Mouse (Mus musculus): ENCODE measurements at regions not wholly inside any gene's neighbourhood (a gene's known extent, or its start where the extent isn't known, plus 50 kb on each side); places are given as distances from the start of the nearest gene placed in this dataset.

DNA sequence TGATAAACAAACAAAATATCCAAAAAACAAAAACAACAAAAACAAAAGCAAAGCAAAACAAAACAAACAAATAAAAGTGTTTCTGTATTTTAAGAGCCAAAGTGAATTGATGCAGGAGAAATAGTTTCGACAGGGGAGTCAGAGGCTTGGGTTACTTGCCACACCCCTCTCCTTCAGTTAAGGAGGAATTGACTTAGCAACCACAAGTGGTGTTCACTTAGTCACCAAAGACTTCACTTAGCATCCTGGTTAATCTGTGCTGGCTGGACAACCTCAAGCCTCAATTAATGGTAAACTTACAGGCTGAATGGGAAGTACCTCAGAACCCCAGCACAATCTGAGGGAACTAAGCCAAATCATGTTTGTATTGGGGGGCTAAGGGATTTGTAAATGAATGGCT, 72.9 kb upstream of the Myom1 start:
- H3K27me3 ChIP-seq (ENCODE audit: control insufficient read depth, insufficient read depth, insufficient read length) = no peaks in the 10 kb centered on the region
- H3ac ChIP-seq (ENCODE audit: control insufficient read depth, insufficient read length, low read depth) = no peak overlapping the region
- TF ChIP-seq FOSL1 (IDR thresholded peaks at IDR 0.05; ENCODE audit: insufficient read depth, low read length, poor library complexity, severe bottlenecking) (no peak), CEBPB (IDR thresholded peaks at IDR 0.05; ENCODE audit: low read depth) (no peak), MYOG (IDR thresholded peaks at IDR 0.05; ENCODE audit: control insufficient read depth, extremely low read depth, insufficient read length) (no peak), USF1 (IDR thresholded peaks at IDR 0.05; ENCODE audit: low read depth) (no peak), MYOD1 (IDR thresholded peaks at IDR 0.05; ENCODE audit: control insufficient read depth, insufficient read length, low read depth) (no peak), CTCF (IDR thresholded peaks at IDR 0.05; ENCODE audit: control insufficient read depth, insufficient read depth, insufficient read length) (no peak), MAX (IDR thresholded peaks at IDR 0.05) (no peak)
- H3K36me3 ChIP-seq (ENCODE audit: control insufficient read depth, insufficient read depth) = no peaks in the 10 kb centered on the region
- no peaks in the 10 kb centered on the region for H3K79me3 ChIP-seq (ENCODE audit: low read depth)
- H3K4me3 ChIP-seq (ENCODE audit: insufficient read depth, poor library complexity, severe bottlenecking) = no peak overlapping the region
- H3K79me2 ChIP-seq (ENCODE audit: control insufficient read depth, insufficient read depth) = no peaks in the 10 kb centered on the region

DNA sequence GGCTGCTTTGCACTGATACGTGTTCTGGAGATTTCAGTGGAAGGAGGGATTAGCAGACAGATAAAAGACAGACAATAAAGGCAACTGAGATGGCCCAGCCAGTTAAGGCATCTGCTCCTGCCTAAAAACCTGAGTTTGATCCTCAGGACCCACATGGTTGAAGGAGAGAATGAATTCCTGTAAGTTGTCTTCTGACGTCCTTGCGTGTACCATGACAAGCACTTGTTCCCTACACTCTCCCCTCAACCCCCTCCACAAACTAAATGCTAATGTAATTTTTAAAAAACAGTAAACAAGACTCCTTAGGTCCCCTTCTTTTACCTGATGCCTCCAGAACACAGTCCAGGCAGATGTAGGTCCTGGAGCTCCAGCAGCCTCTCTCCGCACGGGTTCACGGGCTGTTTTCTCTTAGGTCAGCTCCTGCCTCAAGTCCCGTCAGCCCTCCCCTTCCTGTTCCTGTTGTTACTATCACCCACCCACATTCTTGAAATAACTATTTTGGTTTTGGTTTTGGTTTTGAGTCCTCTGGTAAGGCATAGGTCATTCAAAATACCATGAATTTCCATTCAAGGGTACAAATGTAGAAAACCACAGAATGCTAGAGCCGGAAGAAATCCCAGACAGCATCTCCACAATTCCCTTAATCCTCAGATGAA, 71.3 kb upstream of the Tgif1 start:
- H3ac ChIP-seq (ENCODE audit: control insufficient read depth, insufficient read length, low read depth) = no peak overlapping the region
- no peaks in the 10 kb centered on the region for H3K36me3 ChIP-seq (ENCODE audit: control insufficient read depth, insufficient read depth)
- no peaks in the 10 kb centered on the region for H3K79me2 ChIP-seq (ENCODE audit: control insufficient read depth, insufficient read depth)
- H3K4me3 ChIP-seq (ENCODE audit: insufficient read depth, poor library complexity, severe bottlenecking) = no peak overlapping the region
- no peaks in the 10 kb centered on the region for H3K79me3 ChIP-seq (ENCODE audit: low read depth)
- no peaks in the 10 kb centered on the region for H3K27me3 ChIP-seq (ENCODE audit: control insufficient read depth, insufficient read depth, insufficient read length)
- TF ChIP-seq MAX (IDR thresholded peaks at IDR 0.05) (no peak), MYOD1 (IDR thresholded peaks at IDR 0.05; ENCODE audit: control insufficient read depth, insufficient read length, low read depth) (no peak), CTCF (IDR thresholded peaks at IDR 0.05; ENCODE audit: control insufficient read depth, insufficient read depth, insufficient read length) (no peak), USF1 (IDR thresholded peaks at IDR 0.05; ENCODE audit: low read depth) (no peak), MYOG (IDR thresholded peaks at IDR 0.05; ENCODE audit: control insufficient read depth, extremely low read depth, insufficient read length) (no peak), FOSL1 (IDR thresholded peaks at IDR 0.05; ENCODE audit: insufficient read depth, low read length, poor library complexity, severe bottlenecking) (no peak), CEBPB (IDR thresholded peaks at IDR 0.05; ENCODE audit: low read depth) (no peak)

DNA sequence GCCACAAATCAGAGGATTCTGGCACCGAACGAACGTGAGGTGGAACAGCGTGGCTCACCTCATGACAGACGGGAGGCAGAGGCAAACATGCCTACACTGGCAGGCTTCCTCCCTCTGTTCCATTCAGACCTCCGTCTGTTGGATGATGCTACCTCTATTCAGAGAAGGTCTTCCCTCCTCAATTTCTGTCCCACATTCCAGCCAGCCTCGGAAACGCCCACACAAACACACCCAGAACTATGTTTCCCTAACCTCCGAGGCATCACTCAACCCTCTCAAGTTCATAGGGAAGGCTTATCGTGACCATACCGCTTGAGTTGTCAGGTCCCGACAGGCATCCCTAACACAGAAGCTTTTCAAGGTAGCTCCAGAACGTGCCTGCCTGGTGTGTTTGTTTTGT, 68.3 kb upstream of the Tgif1 start:
- no peak overlapping the region for H3ac ChIP-seq (ENCODE audit: control insufficient read depth, insufficient read length, low read depth)
- no peaks in the 10 kb centered on the region for H3K36me3 ChIP-seq (ENCODE audit: control insufficient read depth, insufficient read depth)
- TF ChIP-seq USF1 (IDR thresholded peaks at IDR 0.05; ENCODE audit: low read depth) (no peak), FOSL1 (IDR thresholded peaks at IDR 0.05; ENCODE audit: insufficient read depth, low read length, poor library complexity, severe bottlenecking) (no peak), MYOG (IDR thresholded peaks at IDR 0.05; ENCODE audit: control insufficient read depth, extremely low read depth, insufficient read length) (no peak), MAX (IDR thresholded peaks at IDR 0.05) (no peak), CEBPB (IDR thresholded peaks at IDR 0.05; ENCODE audit: low read depth) (no peak), CTCF (IDR thresholded peaks at IDR 0.05; ENCODE audit: control insufficient read depth, insufficient read depth, insufficient read length) (no peak), MYOD1 (IDR thresholded peaks at IDR 0.05; ENCODE audit: control insufficient read depth, insufficient read length, low read depth) (no peak)
- no peaks in the 10 kb centered on the region for H3K79me2 ChIP-seq (ENCODE audit: control insufficient read depth, insufficient read depth)
- H3K4me3 ChIP-seq (ENCODE audit: insufficient read depth, poor library complexity, severe bottlenecking) = no peak overlapping the region
- H3K79me3 ChIP-seq (ENCODE audit: low read depth) = no peaks in the 10 kb centered on the region
- no peaks in the 10 kb centered on the region for H3K27me3 ChIP-seq (ENCODE audit: control insufficient read depth, insufficient read depth, insufficient read length)

DNA sequence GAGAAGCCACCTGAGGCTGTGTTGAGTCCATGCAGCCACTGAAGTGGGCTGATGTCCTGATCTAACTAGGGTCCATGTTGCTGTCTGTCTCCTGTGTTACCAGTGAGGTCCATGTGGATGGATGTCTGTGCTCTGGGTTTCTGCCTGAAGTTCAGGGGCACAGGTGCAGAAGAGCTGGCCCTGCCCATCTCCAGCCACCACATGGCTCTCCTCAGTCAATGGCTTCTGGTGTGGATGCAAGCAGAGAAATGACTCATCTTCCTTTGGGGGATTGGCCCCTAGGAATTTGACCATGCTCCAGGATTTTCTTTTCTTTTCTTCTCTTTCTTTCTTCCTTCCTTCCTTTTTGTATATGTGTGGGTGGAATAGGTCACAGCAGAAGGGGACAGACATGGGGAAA, 66.8 kb upstream of the Tgif1 start:
- Histone ChIP-seq H3K79me2 (ENCODE audit: control insufficient read depth, insufficient read depth) (no peaks in the 10 kb centered on the region), H3K4me3 (ENCODE audit: insufficient read depth, poor library complexity, severe bottlenecking) (no peak overlapping the region), H3K27me3 (ENCODE audit: control insufficient read depth, insufficient read depth, insufficient read length) (no peaks in the 10 kb centered on the region), H3K79me3 (ENCODE audit: low read depth) (no peaks in the 10 kb centered on the region), H3ac (ENCODE audit: control insufficient read depth, insufficient read length, low read depth) (no peak overlapping the region), H3K36me3 (ENCODE audit: control insufficient read depth, insufficient read depth) (no peaks in the 10 kb centered on the region)
- TF ChIP-seq CTCF (IDR thresholded peaks at IDR 0.05; ENCODE audit: control insufficient read depth, insufficient read depth, insufficient read length) (no peak), MYOD1 (IDR thresholded peaks at IDR 0.05; ENCODE audit: control insufficient read depth, insufficient read length, low read depth) (peak; percentile 63)

DNA sequence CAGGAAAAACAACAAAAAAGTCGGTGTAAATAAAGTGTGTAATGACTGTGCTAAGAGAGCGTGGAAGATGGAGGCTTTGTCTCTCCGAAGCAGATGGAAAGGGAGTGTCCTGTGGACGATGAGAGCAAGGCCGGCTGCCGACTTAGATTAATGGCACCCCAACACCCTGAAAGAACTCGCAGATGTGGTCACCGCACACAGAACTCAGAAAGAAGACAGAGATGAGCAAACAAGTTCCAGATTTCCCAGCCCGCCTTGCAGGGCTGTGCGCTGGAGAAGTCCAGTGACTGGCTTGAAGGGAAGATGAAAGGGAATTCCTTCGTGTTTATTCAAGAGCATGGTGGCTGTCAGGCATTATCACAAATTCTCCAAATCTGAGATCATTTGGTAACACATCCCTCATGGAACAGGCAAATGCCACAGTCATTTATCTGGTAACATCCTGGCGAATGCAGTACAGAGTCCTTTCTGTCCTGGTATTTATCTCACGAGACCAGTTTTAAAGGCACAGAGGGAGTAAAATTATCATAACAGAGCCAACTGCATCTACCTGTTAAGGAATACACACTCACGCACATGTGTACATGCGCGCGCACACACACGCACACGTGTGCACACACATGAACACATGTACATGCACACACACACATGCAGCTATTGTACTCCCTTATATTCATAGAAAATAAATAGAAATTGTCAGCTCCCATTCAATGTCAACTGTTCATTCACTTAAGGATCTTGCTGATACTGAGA, 64.0 kb upstream of the Tgif1 start:
- H3K79me3 ChIP-seq (ENCODE audit: low read depth) = no peaks in the 10 kb centered on the region
- no peak overlapping the region for H3ac ChIP-seq (ENCODE audit: control insufficient read depth, insufficient read length, low read depth)
- no peaks in the 10 kb centered on the region for H3K27me3 ChIP-seq (ENCODE audit: control insufficient read depth, insufficient read depth, insufficient read length)
- H3K79me2 ChIP-seq (ENCODE audit: control insufficient read depth, insufficient read depth) = no peaks in the 10 kb centered on the region
- no peak overlapping the region for H3K4me3 ChIP-seq (ENCODE audit: insufficient read depth, poor library complexity, severe bottlenecking)
- H3K36me3 ChIP-seq (ENCODE audit: control insufficient read depth, insufficient read depth) = no peaks in the 10 kb centered on the region
- TF ChIP-seq CEBPB (IDR thresholded peaks at IDR 0.05; ENCODE audit: low read depth) (no peak), USF1 (IDR thresholded peaks at IDR 0.05; ENCODE audit: low read depth) (no peak), MAX (IDR thresholded peaks at IDR 0.05) (no peak), MYOD1 (IDR thresholded peaks at IDR 0.05; ENCODE audit: control insufficient read depth, insufficient read length, low read depth) (no peak), FOSL1 (IDR thresholded peaks at IDR 0.05; ENCODE audit: insufficient read depth, low read length, poor library complexity, severe bottlenecking) (no peak), MYOG (IDR thresholded peaks at IDR 0.05; ENCODE audit: control insufficient read depth, extremely low read depth, insufficient read length) (no peak), CTCF (IDR thresholded peaks at IDR 0.05; ENCODE audit: control insufficient read depth, insufficient read depth, insufficient read length) (no peak)
